Mouse (Mus musculus): ENCODE results near the gene Flywch1. TPM values are rescaled to one million over a fixed set of nuclear protein-coding genes. Genes with fewer than 3 reads are reported as not detected.
"Not testable (repeated sequence)": the region's sequence is repeated elsewhere in the genome, so short reads cannot be mapped to it uniquely, and the experiment has no call there.

Flywch1 gene
- polyA plus RNA-seq, 1 experiment = not detected

- WGBS = 8% methylated on average over 13 of the region's 13 CpGs
- Histone ChIP-seq H3K4me3 (ENCODE audit: insufficient read depth, low read depth, low read length) (peak overlapping the region; percentile 47), H3K27ac (ENCODE audit: insufficient read depth, low read depth, low read length) (peak overlapping the region; percentile 86), H3K4me1 (ENCODE audit: control insufficient read depth, insufficient read depth, low read length) (peaks cover 13% of the 10 kb centered on the region)
- TF ChIP-seq POLR2A (IDR thresholded peaks at IDR 0.05; ENCODE audit: insufficient read depth, low read depth, low read length) (peak; percentile 40; the same call in 1 of the 2 replicates), CTCF (IDR thresholded peaks at IDR 0.05; ENCODE audit: insufficient read depth, low read depth, low read length) (no peak)
These were observed 15.1 kb upstream of the Flywch1 start for GRCm38 (mm10) chr17:23786510-23786931.

- Histone ChIP-seq H3K27ac (ENCODE audit: insufficient read depth, low read depth, low read length) (peak within 1 kb of the TSS; percentile 86), H3K4me3 (ENCODE audit: insufficient read depth, low read depth, low read length) (peak within 1 kb of the TSS; percentile 65), H3K4me1 (ENCODE audit: control insufficient read depth, insufficient read depth, low read length) (peaks cover 11% of the 10 kb centered on the region)
- WGBS = 3% methylated on average over 43 of the region's 43 CpGs
- TF ChIP-seq CTCF (IDR thresholded peaks at IDR 0.05; ENCODE audit: insufficient read depth, low read depth, low read length) (no peak), POLR2A (IDR thresholded peaks at IDR 0.05; ENCODE audit: insufficient read depth, low read depth, low read length) (no peak)
These were observed 14.4 kb upstream of the Flywch1 start, which contains the start of gene Flywch2 for GRCm38 (mm10) chr17:23785561-23786471. Flywch2 (minus strand) TSS chr17:23786081.

GRCm38 (mm10) chr17:23783352-23783751 lies 11.9 kb upstream of the Flywch1 start:
- no peak overlapping the region for H3K27ac ChIP-seq (ENCODE audit: insufficient read depth, low read depth, low read length)
- TF ChIP-seq POLR2A (IDR thresholded peaks at IDR 0.05; ENCODE audit: insufficient read depth, low read depth, low read length) = no peak
- TF ChIP-seq CTCF (IDR thresholded peaks at IDR 0.05; ENCODE audit: insufficient read depth, low read depth, low read length) = no peak
- peaks cover 9% of the 10 kb centered on the region for H3K4me1 ChIP-seq (ENCODE audit: control insufficient read depth, insufficient read depth, low read length)
- H3K4me3 ChIP-seq (ENCODE audit: insufficient read depth, low read depth, low read length) = no peak overlapping the region

GRCm38 (mm10) chr17:23778447-23778846 lies 7.0 kb upstream of the Flywch1 start:
- Histone ChIP-seq H3K27ac (ENCODE audit: insufficient read depth, low read depth, low read length) (no peak overlapping the region), H3K4me1 (ENCODE audit: control insufficient read depth, insufficient read depth, low read length) (peaks cover 3% of the 10 kb centered on the region; the same call in 1 of the 2 replicates), H3K4me3 (ENCODE audit: insufficient read depth, low read depth, low read length) (no peak overlapping the region)
- TF ChIP-seq CTCF (IDR thresholded peaks at IDR 0.05; ENCODE audit: insufficient read depth, low read depth, low read length) = no peak
- no peak for TF ChIP-seq POLR2A (IDR thresholded peaks at IDR 0.05; ENCODE audit: insufficient read depth, low read depth, low read length)
- 65% methylated on average over 2 of the region's 2 CpGs for WGBS

- TF ChIP-seq CTCF (IDR thresholded peaks at IDR 0.05; ENCODE audit: insufficient read depth, low read depth, low read length) (no peak), POLR2A (IDR thresholded peaks at IDR 0.05; ENCODE audit: insufficient read depth, low read depth, low read length) (no peak)
- H3K4me1 ChIP-seq (ENCODE audit: control insufficient read depth, insufficient read depth, low read length) = peaks cover 3% of the 10 kb centered on the region; the same call in 1 of the 2 replicates
- WGBS = 86% methylated on average over 2 of the region's 2 CpGs
- no peak overlapping the region for H3K27ac ChIP-seq (ENCODE audit: insufficient read depth, low read depth, low read length)
- H3K4me3 ChIP-seq (ENCODE audit: insufficient read depth, low read depth, low read length) = no peak overlapping the region
These were observed 5.7 kb upstream of the Flywch1 start for GRCm38 (mm10) chr17:23777141-23777540.

- 85% methylated on average over 10 of the region's 10 CpGs for WGBS
- Histone ChIP-seq H3K27ac (ENCODE audit: insufficient read depth, low read depth, low read length) (no peak overlapping the region), H3K4me1 (ENCODE audit: control insufficient read depth, insufficient read depth, low read length) (peaks cover 3% of the 10 kb centered on the region; the same call in 1 of the 2 replicates), H3K4me3 (ENCODE audit: insufficient read depth, low read depth, low read length) (no peak overlapping the region)
- no peak for TF ChIP-seq POLR2A (IDR thresholded peaks at IDR 0.05; ENCODE audit: insufficient read depth, low read depth, low read length)
- no peak for TF ChIP-seq CTCF (IDR thresholded peaks at IDR 0.05; ENCODE audit: insufficient read depth, low read depth, low read length)
These were observed 4.8 kb upstream of the Flywch1 start for GRCm38 (mm10) chr17:23776216-23776615.

GRCm38 (mm10) chr17:23774090-23774489 lies 2.7 kb upstream of the Flywch1 start:
- Histone ChIP-seq H3K27ac (ENCODE audit: insufficient read depth, low read depth, low read length) (no peak overlapping the region), H3K4me3 (ENCODE audit: insufficient read depth, low read depth, low read length) (no peak overlapping the region), H3K4me1 (ENCODE audit: control insufficient read depth, insufficient read depth, low read length) (peaks cover 8% of the 10 kb centered on the region; the same call in 1 of the 2 replicates)
- TF ChIP-seq POLR2A (IDR thresholded peaks at IDR 0.05; ENCODE audit: insufficient read depth, low read depth, low read length) = no peak
- peak; percentile 71 for TF ChIP-seq CTCF (IDR thresholded peaks at IDR 0.05; ENCODE audit: insufficient read depth, low read depth, low read length)
- WGBS = 4% methylated on average over 12 of the region's 12 CpGs

- no peak overlapping the region for H3K27ac ChIP-seq (ENCODE audit: insufficient read depth, low read depth, low read length)
- no peak for TF ChIP-seq POLR2A (IDR thresholded peaks at IDR 0.05; ENCODE audit: insufficient read depth, low read depth, low read length)
- no peak for TF ChIP-seq CTCF (IDR thresholded peaks at IDR 0.05; ENCODE audit: insufficient read depth, low read depth, low read length)
- H3K4me3 ChIP-seq (ENCODE audit: insufficient read depth, low read depth, low read length) = no peak overlapping the region
- WGBS = 80% methylated on average over 6 of the region's 6 CpGs
- peaks cover 8% of the 10 kb centered on the region; the same call in 1 of the 2 replicates for H3K4me1 ChIP-seq (ENCODE audit: control insufficient read depth, insufficient read depth, low read length)
These were observed 2.3 kb upstream of the Flywch1 start for GRCm38 (mm10) chr17:23773676-23774075.

- not testable (repeated sequence) for H3K4me1 ChIP-seq (ENCODE audit: control insufficient read depth, insufficient read depth, low read length); H3K27ac ChIP-seq (ENCODE audit: insufficient read depth, low read depth, low read length); H3K4me3 ChIP-seq (ENCODE audit: insufficient read depth, low read depth, low read length)
- 55% methylated on average over 2 of the region's 2 CpGs for WGBS
These were observed 786 bp upstream of the Flywch1 start for GRCm38 (mm10) chr17:23772219-23772556.
